Mouse (Mus musculus) liver (tissue): ENCODE data around the gene H2-DMa.
A peak's percentile ranks its signal among the peaks of the same experiment; 100 is the strongest.
"Not testable (repeated sequence)": the region's sequence is repeated elsewhere in the genome, so short reads cannot be mapped to it uniquely, and the experiment has no call there.

Experiments
- DNase-seq: peaks from one replicate; pipeline ENCODE4 v3.0.0-alpha.2; 2020; ENCODE audit warnings: mixed read lengths

Gene H2-DMa

GRCm38 (mm10) chr17:34127475-34127874 is 8.1 kb downstream of the H2-DMa start:
- peak; percentile 82 for DNase-seq

DNA sequence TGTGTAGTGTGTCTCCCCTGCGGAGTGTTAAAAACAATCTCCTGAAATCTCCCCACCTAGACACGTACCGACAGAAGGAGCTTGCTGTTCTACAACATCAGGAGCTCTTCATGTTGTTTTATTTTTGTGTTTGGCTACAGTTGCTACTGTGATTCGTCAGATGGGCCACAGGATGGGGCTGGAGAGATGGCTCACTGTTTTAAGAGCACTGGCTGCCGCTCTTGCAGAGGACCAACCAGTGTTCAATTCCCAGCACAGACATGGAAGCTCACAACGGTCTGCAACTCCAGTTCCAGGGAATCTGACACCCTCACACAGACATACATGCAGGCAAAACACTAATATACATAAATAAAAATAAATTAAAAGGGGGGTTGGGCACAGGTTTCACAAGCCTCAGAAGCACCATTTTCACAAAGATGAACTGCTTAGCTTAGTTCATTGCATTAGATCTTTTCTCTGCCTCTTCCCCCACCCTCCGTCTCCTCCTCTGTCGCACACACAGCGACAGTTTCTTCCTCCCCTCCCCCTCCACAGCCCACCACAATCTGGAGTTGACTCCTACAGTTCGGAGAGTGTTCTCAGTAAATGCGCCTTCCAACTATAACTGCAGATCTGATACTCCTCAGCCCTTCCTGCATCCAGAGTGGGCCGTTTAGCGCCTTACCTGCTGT is 9.1 kb downstream of the H2-DMa start:
- no peak for DNase-seq

DNA sequence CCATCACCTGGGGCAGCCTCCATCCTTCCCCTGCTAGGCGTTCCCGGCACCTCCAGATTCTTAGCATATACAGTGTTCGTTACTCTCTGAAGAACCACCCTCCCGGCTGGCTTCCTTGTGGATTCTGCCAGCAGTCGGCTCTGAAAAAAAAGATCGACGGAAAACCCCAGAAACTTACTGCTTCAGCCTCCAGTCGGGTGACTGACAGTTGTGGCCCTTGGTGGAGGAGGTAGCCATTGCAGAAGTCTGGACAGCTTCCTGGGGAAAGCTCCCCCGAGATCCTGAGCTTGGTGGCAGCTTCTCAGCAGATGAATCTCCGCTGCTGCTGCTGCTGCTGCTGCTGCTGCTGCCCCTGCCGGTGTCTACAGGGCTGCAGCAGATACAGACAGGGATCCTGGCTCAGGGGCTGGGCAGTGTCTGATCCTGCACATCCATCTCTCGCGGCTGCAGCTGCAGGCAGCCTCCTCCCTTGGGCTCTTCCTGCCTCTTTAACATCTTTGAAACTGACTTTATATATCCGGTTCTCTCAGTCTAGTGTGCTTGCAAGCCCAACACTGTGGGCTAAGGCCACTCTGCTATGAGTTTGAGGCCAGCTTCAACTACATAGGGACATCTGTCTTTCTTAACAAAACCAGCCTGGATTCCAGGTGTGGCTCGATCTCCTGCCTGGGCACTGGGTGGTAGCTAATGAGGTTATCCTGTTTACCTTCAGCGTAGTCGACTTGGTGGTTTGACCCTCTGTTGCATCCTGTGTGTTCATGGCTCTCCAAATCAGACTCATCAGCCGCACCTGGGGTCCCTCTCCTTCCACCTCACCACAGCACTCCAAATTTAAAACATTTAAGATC is 9.8 kb downstream of the H2-DMa start:
- peak; percentile 16 for DNase-seq

DNA sequence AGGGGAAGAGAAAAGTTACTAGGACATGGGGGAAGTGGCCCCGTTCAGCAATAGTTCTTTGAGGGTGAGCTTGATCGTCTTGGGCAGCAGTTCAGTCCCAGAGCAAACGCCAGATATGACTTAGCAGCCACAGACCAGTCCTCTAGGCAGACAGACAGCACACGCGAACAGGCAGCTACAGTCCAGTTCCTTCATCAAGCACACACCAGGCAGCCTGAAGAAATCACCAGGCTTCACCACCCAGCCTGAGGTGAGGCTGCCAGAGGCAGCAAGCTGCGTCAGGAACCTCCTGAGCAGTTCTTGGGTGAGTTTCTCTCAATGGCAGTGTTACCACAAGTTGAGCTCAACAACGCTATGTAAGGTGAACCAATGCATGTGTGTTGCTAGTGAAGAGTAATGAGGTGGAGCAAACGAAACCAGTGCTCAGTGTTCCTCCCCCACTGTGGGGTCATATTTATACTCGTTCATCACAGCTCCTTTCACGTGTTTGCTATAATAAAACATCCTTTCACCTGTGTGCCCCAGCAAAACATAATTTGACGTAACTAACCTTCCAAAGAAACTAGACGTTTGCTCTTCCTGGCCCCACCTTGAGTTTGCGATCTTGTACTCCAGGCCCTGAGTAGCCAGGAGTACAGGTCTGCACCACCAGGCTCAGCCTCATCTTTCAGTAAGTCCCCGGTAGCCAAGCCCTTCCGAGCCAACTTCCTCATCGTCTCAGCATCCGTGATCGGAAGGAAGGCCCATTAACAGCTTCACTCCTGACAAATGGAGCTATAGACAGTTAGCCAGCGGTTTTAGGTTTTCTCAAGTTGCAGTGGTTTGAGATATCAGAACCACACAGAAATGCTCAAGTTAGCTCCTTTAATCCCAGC is 11.0 kb downstream of the H2-DMa start:
- no peak for DNase-seq

DNA sequence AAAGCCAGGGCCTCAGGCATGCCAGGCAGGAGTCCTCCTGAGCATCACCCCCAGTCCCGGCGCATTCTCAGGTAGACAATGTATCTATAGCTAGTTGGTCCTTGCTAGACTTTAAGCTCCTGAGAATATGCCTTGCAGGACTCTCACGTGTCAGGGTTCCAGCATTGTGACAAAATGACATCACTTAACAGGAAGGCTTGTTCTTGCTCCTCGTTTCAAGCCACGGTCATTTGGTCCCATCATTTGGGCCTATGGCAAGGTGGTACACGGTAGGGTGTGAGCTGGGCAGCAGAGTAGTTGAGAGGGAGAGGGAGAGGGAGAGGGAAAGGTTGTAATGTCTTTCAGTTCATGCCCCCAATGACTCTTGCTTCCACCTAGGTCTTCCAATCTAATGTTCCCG is 12.6 kb downstream of the H2-DMa start:
- DNase-seq, result no peak

DNA sequence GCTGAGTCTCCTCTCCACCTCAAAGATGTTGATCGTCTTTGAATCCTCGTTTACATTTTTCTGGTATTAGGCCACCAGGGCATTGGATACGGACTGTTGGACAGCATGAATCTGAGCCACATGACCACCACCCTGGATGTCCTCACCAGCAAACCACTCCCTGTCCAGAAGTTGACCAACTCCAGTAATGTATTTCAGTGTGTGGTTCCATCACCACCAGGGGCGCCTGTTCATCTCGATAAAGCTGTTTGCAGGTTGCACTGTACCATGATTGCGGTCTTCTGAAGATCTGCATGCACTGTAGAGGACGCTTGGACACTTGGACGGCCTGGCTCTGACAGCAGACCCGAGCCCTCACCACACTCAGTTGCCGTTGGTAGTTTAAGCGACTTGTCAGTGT is 13.9 kb downstream of the H2-DMa start:
- no peak for DNase-seq

DNA sequence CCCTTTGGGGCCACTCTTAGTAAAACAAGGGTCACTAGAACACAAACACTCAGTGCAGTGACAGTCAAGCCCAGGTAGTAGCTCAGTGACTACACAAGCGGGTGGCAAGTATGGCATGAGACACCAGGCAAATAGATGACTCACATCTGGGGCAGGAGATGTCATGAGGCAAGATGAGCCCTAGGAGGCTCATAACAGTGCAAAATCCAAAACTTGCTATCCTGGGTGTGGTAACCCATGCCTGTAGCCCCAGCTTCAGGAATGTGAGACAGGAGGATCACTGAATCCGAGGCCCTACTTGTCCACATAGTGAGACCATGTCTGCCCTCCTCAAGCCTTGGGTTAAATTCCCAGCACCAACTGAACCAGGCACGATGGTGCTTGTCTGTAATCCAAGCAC is 15.1 kb downstream of the H2-DMa start:
- DNase-seq, result no peak

DNA sequence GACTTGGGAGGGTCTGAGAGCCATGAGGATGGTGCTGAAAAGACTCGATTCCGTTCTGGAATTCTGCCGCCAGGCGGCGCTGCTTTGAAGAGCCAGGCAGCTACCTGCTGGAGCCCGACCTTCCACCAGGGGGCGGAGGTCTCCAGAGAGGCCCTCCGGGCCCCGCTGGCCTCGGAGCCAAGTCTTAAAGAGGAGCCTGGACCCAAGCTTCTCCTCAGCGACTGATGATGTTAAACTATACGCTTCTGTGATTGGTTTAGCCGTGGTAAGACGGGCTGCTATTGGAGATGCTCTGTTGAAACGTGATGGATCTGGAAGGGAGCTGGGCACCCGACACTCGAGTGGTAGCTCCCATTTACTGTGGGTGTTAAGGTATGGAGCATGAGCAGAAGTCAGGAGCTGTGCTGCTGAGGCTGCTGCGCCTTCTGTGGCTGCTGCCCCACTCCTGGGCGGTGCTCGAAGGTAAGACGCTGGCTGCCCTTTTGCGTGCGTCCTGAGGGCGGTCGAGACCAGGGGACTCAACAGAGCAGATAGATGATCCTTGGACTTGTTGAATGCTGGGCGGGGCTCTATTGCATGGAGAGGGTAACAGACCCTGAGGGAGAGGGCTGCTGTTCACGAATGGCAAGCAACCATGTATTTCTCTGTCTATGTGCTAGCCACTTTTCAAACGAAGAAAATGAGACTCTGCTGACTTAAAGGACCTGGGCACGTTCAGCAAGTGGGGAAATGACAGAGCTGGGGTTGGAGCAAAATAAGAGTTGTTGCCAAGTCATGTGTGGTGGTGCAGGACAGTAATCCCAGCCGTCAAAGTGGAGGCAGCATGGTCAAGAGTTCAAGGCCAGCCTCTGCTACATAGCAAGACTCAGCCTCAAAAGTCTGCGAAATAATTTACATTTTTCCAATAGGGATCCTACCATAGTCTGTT is 16.2 kb downstream of the H2-DMa start:
- DNase-seq, result peak; percentile 95

DNA sequence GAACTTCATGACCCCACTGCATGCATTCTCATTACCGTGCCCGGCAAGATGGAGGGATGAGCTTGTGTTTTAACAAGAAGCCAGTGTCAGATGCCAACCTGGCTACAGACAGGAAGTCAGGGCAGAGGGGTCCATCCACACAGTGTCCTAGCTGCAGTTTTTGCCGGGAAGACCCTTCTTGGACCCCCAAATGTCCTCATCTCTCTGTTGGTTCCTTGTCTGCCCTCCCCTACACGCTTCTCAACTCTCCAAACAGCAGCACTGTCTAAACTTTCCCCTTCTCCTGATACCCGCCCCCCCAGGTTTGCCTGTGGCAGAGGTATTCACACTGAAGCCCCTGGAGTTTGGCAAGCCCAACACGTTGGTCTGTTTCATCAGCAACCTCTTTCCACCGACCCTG is 18.3 kb downstream of the H2-DMa start:
- no peak for DNase-seq

DNA sequence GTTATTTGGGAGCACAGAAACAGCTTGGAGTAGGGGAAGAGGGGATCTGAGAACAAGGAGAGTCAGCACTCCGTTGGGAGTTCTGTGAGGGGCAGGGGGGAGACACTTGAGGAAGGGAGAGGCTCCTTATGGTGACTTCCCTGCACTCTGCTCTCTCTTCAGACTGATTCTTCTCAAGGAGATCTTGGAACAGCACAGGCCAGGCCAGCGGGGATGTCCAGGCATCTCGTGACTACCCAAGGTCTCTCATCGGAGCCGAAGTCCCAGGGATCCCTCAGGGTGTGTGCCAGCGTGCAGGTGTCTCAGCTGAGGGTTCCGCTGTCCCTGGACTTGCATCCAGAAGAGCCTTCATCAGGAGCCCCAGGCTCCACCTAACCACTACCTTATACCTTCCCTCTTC is 19.3 kb downstream of the H2-DMa start:
- DNase-seq, result no peak

DNA sequence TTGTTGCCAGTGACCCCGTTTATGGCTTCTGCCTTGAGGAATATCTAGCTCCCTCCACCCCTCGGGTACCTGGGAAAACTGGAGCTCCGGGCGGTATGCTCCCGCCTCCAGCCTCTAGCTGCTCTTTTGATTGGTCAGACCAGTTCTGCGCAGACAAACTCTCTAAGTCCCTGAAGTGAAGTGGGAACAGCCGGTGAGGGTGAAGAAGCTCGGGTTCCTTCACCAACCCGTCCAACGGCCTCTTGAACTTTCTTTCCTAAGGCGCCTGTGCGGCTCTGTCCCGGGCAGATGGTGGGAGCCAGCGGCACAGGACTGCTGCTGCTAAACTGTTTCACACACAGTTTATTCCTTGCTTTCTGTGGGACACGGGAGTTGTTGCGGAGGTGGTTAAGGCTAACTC is 20.1 kb downstream of the H2-DMa start:
- no peak for DNase-seq

DNA sequence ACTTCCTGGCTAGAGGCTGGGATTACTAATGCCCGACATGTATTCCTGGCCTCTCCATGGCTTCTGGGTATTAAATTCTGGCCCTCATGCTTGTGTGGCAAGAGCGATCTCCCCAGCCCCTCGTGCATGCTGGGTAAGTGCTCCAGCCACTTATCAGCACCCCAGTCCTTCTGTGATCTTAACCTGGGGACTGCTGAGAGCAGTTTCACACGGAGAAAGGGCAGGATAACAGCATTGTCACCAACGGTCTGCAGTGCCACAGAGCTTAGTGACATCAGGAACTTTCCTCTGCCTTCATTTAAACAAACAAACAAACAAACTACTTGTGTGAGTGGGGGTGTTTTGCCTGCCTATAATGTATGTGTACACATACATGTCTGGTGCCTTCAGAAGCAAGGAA is 20.9 kb downstream of the H2-DMa start:
- DNase-seq, result peak; percentile 32

- DNase-seq, result no peak
Observed at GRCm38 (mm10) chr17:34141448-34141847, 22.1 kb downstream of the H2-DMa start.

GRCm38 (mm10) chr17:34142456-34143010 is 23.2 kb downstream of the H2-DMa start:
- no peak for DNase-seq

GRCm38 (mm10) chr17:34143033-34143432 is 23.7 kb downstream of the H2-DMa start, which contains the start of gene H2-DMb2:
Gene H2-DMb2 (plus strand): TSS chr17:34143307.
- peak; percentile 59 for DNase-seq

GRCm38 (mm10) chr17:34143461-34143860 is 24.1 kb downstream of the H2-DMa start:
- DNase-seq, result no peak

DNA sequence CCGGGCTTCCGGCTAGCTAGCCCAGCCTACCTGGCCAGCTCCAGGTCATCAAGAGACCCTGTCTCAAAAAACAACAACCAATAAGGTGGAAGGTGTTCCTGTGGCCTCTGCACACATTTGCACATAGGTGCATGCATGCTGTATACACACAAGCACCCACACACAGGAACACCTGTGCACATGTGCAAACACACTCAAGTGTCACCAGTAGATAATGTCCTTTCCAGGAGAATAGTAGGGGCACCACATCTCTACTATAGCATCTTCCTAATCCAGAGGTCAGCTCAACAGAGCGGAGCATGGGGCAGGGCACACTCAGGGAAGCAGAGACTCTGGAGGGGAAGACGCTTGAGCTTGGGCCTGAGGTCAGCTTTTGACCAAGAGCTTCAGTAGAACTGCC is 24.9 kb downstream of the H2-DMa start:
- DNase-seq, result not testable (repeated sequence)

DNA sequence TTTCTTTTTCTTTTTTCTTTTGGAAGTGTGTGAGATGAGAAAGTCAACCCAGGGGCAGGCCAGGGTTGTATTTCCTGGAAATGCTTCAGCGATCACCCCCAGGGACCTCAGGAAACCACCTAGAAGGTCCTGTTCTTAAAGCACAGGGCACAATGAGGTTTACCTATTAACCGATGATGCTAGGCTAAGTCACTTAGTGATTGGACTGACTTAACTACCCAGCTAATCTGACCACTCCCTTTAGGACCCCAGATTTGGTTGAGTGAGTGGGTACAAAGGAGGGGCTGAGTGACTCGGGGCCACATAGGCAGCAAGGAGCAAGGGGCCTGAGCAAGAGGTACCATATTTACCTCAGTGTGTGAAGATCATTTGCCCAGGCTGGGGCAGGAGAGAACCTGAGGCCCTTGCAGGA is 25.6 kb downstream of the H2-DMa start:
- DNase-seq, result no peak

GRCm38 (mm10) chr17:34152923-34153322 is 33.6 kb downstream of the H2-DMa start, which contains the start of gene H2-DMb1:
Gene H2-DMb1 (plus strand): TSS chr17:34153072.
- DNase-seq, result no peak

- DNase-seq, result no peak
Observed at GRCm38 (mm10) chr17:34155534-34155933, 36.2 kb downstream of the H2-DMa start.

GRCm38 (mm10) chr17:34164202-34164895 is 45.0 kb downstream of the H2-DMa start:
- DNase-seq, result peak; percentile 36
